Mouse (Mus musculus) small intestine, adult 2 months (tissue): ENCODE data around the gene Arxes2.
"Not testable (repeated sequence)": the region's sequence is repeated elsewhere in the genome, so short reads cannot be mapped to it uniquely, and the experiment has no call there.

Source experiments
- CTCF ChIP-seq: fragments of 200-500 bp; IDR thresholded peaks from 2 replicates; pipeline ENCODE4 v1.5.1; 2012; ENCODE audit warnings: low read depth, mild to moderate bottlenecking, control low read depth, inconsistent platforms, low read length, moderate library complexity, mixed read lengths; ENCODE audit not compliant: insufficient replicate concordance, insufficient read length; ENCODE audit errors: extremely low read depth
- POLR2A ChIP-seq: fragments of 200-500 bp; IDR thresholded peaks from 2 replicates; pipeline ENCODE4 v1.6.1; 2012; ENCODE audit warnings: low read depth, mild to moderate bottlenecking, control low read depth, inconsistent platforms, low read length, moderate library complexity

GRCm38 (mm10) chrX:135993664-135994119 is at the start of gene Arxes2:
- not testable (repeated sequence) for TF ChIP-seq POLR2A, CTCF
